Mouse (Mus musculus) MEL (cell line): Measurements from ENCODE around the gene Gpr146. TPM values are rescaled to one million over a fixed set of nuclear protein-coding genes. Genes with fewer than 3 reads are reported as not detected.

ENCODE experiments used
- DNase-seq: peaks from one replicate; pipeline ENCODE4 v3.0.0; 2011; ENCODE audit warnings: low read depth, low spot score
- H3K27ac ChIP-seq: 2 replicates; pipeline ENCODE4 v1.5.1; 2012; ENCODE audit warnings: low read depth, mild to moderate bottlenecking, control low read depth, low read length, moderate library complexity; ENCODE audit not compliant: control insufficient read depth
- H3K27me3 ChIP-seq, 2 experiments: fragments of 150-350 bp in 1 of 2; sonication (generic) in 1 of 2; 2 replicates each; pipeline ENCODE4 v1.6.1; 2012; ENCODE audit warnings: low read length in 2 of 2, mild to moderate bottlenecking in 2 of 2, improper control_type of control experiment in 1 of 2, moderate library complexity in 1 of 2; ENCODE audit not compliant: insufficient read depth in 2 of 2, control insufficient read depth in 1 of 2
- H3K36me3 ChIP-seq, 2 experiments: 2 replicates each; pipeline ENCODE4 v1.6.1; 2012 to 2014; ENCODE audit warnings: low read length in 2 of 2, improper control_type of control experiment in 1 of 2, inconsistent platforms in 1 of 2, mild to moderate bottlenecking in 1 of 2; ENCODE audit not compliant: insufficient read depth in 2 of 2, control insufficient read depth in 1 of 2
- H3K4me1 ChIP-seq, 2 experiments: fragments of 150-350 bp in 1 of 2; sonication (generic) in 1 of 2; 2 replicates each; pipeline ENCODE4 v1.6.1; 2012; ENCODE audit warnings: low read length in 2 of 2, improper control_type of control experiment in 1 of 2, mild to moderate bottlenecking in 1 of 2; ENCODE audit not compliant: insufficient read depth in 2 of 2, control insufficient read depth in 1 of 2
- H3K4me3 ChIP-seq, 2 experiments: fragments of 150-350 bp in 1 of 2; sonication (generic) in 1 of 2; 2 replicates each; pipeline ENCODE4 v1.5.1; 2012; ENCODE audit warnings: low read depth in 2 of 2, low read length in 2 of 2, mild to moderate bottlenecking in 2 of 2, moderate library complexity in 2 of 2, control low read depth in 1 of 2, improper control_type of control experiment in 1 of 2; ENCODE audit not compliant: control insufficient read depth in 1 of 2, insufficient read depth in 1 of 2
- H3K79me2 ChIP-seq: 2 replicates; pipeline ENCODE4 v1.6.1; 2012; ENCODE audit warnings: mild to moderate bottlenecking, low read length, moderate library complexity; ENCODE audit not compliant: control insufficient read depth, poor library complexity, insufficient read depth
- H3K9ac ChIP-seq: 2 replicates; pipeline ENCODE4 v1.6.1; 2012; ENCODE audit warnings: low read depth, mild to moderate bottlenecking, control low read depth, low read length, moderate library complexity; ENCODE audit not compliant: control insufficient read depth, poor library complexity, severe bottlenecking
- H3K9me3 ChIP-seq: fragments of 150-350 bp; sonication (generic); replicated peaks from 2 replicates; pipeline ENCODE4 v1.6.1; 2012; ENCODE audit warnings: mild to moderate bottlenecking, low read length, improper control_type of control experiment, moderate library complexity; ENCODE audit not compliant: insufficient read depth
- CHD1 ChIP-seq: IDR thresholded peaks from 2 replicates; pipeline ENCODE4 v1.6.1; 2012; ENCODE audit warnings: low read depth, mild to moderate bottlenecking, inconsistent platforms, low read length, improper control_type of control experiment
- ETS1 ChIP-seq: IDR thresholded peaks from 2 replicates; pipeline ENCODE4 v1.6.1; 2012; ENCODE audit warnings: low read depth, mild to moderate bottlenecking, inconsistent platforms, low read length, improper control_type of control experiment, moderate library complexity
- MAFK ChIP-seq: IDR thresholded peaks from 2 replicates; pipeline ENCODE4 v1.6.1; 2011; ENCODE audit warnings: low read depth, mild to moderate bottlenecking, low read length, improper control_type of control experiment, borderline replicate concordance
- MAX ChIP-seq: IDR thresholded peaks from 2 replicates; pipeline ENCODE4 v1.6.1; 2011; ENCODE audit warnings: low read length, improper control_type of control experiment
- MAZ ChIP-seq: IDR thresholded peaks from 2 replicates; pipeline ENCODE4 v1.6.1; 2012; ENCODE audit warnings: low read depth, mild to moderate bottlenecking, inconsistent platforms, low read length, improper control_type of control experiment
- MYB ChIP-seq: IDR thresholded peaks from 2 replicates; pipeline ENCODE4 v1.6.1; 2011; ENCODE audit warnings: mild to moderate bottlenecking, low read depth, low read length, improper control_type of control experiment
- NRF1 ChIP-seq: IDR thresholded peaks from 2 replicates; pipeline ENCODE4 v1.6.1; 2014; ENCODE audit warnings: low read depth, mild to moderate bottlenecking, inconsistent platforms, low read length, improper control_type of control experiment, moderate library complexity; ENCODE audit not compliant: poor library complexity, insufficient read depth, severe bottlenecking
- POLR2A ChIP-seq, 2 experiments: IDR thresholded peaks; 2 replicates each; pipeline ENCODE4 v1.6.1; 2011 to 2012; ENCODE audit warnings: low read length in 2 of 2, mild to moderate bottlenecking in 2 of 2, control low read depth in 1 of 2, improper control_type of control experiment in 1 of 2, low read depth in 1 of 2, moderate library complexity in 1 of 2; ENCODE audit not compliant: control insufficient read depth in 1 of 2, insufficient read depth in 1 of 2, poor library complexity in 1 of 2
- RAD21 ChIP-seq: IDR thresholded peaks from 2 replicates; pipeline ENCODE4 v1.6.1; 2011; ENCODE audit warnings: mild to moderate bottlenecking, low read depth, low read length, improper control_type of control experiment
- SIN3A ChIP-seq: IDR thresholded peaks from 2 replicates; pipeline ENCODE4 v1.6.1; 2012; ENCODE audit warnings: low read length, improper control_type of control experiment, inconsistent platforms
- SMC3 ChIP-seq: IDR thresholded peaks from 2 replicates; pipeline ENCODE4 v1.6.1; 2011; ENCODE audit warnings: low read depth, low read length, improper control_type of control experiment
- TCF12 ChIP-seq: IDR thresholded peaks from 2 replicates; pipeline ENCODE4 v1.6.1; 2014; ENCODE audit warnings: low read depth, mild to moderate bottlenecking, inconsistent platforms, low read length, improper control_type of control experiment, moderate library complexity
- USF2 ChIP-seq, 2 experiments: IDR thresholded peaks; 2 replicates each; pipeline ENCODE4 v1.6.1; 2011 to 2012; ENCODE audit warnings: improper control_type of control experiment in 2 of 2, low read length in 2 of 2, borderline replicate concordance in 1 of 2, inconsistent platforms in 1 of 2, low read depth in 1 of 2, mild to moderate bottlenecking in 1 of 2; ENCODE audit not compliant: insufficient read depth in 1 of 2
- ZKSCAN1 ChIP-seq: IDR thresholded peaks from 2 replicates; pipeline ENCODE4 v1.6.1; 2012; ENCODE audit warnings: low read depth, mild to moderate bottlenecking, inconsistent platforms, low read length, improper control_type of control experiment, moderate library complexity
- ZNF384 ChIP-seq: IDR thresholded peaks from 2 replicates; pipeline ENCODE4 v1.6.1; 2012; ENCODE audit warnings: low read depth, mild to moderate bottlenecking, inconsistent platforms, low read length, improper control_type of control experiment
- polyA plus RNA-seq, 2 experiments: library from polyadenylated mRNA; stranded (reverse) in 1 of 2; unstranded in 1 of 2; fragments of >175 nt in 1 of 2; fragments of >200 nt in 1 of 2; gene quantifications; 2 replicates each; pipeline versions ENCODE4 v1.2.1 to v1.2.4; 2012; ENCODE audit warnings: low replicate concordance in 2 of 2, low read depth in 1 of 2; ENCODE audit not compliant: insufficient read length in 2 of 2, insufficient read depth in 1 of 2, missing spikeins in 1 of 2
- total RNA-seq: library from RNA; depleted of rRNA; stranded (reverse); fragments of 300-350 nt; gene quantifications from 2 replicates; pipeline ENCODE4 v1.2.3, GENCODE M21; 2012

The Gpr146 gene
- total and polyA plus RNA-seq, 3 experiments, result 0.92 to 4.5 TPM; not detected in 1

DNA sequence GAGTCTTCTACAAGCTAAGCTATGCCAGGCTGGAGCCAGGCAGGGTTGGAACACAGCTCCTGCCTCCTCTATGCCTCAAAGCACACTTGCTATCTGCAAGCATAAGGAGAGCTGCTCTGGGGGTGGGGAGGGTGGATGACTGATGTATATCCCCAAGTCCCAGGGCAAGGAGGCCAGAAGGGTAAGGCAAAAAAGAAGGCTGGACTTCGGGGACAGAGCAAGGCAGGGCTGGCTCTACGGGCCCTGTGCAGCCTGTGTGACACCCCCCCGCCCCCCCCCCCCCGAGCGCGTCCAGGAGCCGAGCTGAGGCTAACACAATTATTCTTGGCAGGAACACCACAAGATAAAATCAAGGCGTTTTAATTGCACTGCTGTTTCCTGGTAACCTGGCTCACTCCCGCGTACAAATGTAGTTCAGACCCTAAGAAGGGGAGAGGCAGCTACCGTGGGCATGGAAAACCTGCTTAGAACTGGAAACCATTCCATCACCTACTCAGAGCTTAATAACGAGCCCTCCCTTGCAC lies 52.4 kb downstream of the Gpr146 start:
- no peak overlapping the region for H3K27ac ChIP-seq
- H3K27me3 ChIP-seq, result no peaks in the 10 kb centered on the region
- peak; percentile 36 for DNase-seq
- H3K79me2 ChIP-seq, result no peaks in the 10 kb centered on the region
- H3K9me3 ChIP-seq, result no peaks in the 10 kb centered on the region
- peaks cover 0 to 5% of the 10 kb centered on the region in 2 experiments; a peak in 1 of 4 replicates for H3K36me3 ChIP-seq
- no peak overlapping the region for H3K9ac ChIP-seq
- peaks cover 8 to 12% of the 10 kb centered on the region in 2 experiments for H3K4me1 ChIP-seq
- no peak overlapping the region for H3K4me3 ChIP-seq
- 0 out of 2 replicates have a peak, but pooled peaks have one; percentile 20 for TF ChIP-seq MAZ
- no peak for TF ChIP-seq ETS1
- TF ChIP-seq, all 39 proteins: peak for 1

GRCm38 (mm10) chr5:139432333-139432732 lies 54.8 kb downstream of the Gpr146 start:
- no peak overlapping the region for H3K9ac ChIP-seq
- no peaks in the 10 kb centered on the region for H3K79me2 ChIP-seq
- no peak for TF ChIP-seq RAD21
- no peak for TF ChIP-seq USF2 (IDR thresholded peaks at IDR 0.05; ENCODE audit: borderline replicate concordance in 1 of 2, insufficient read depth in 1 of 2, low read depth in 1 of 2, low read length in 2 of 2)
- TF ChIP-seq MAFK, result no peak
- TF ChIP-seq MYB, result no peak
- no peak for TF ChIP-seq NRF1
- TF ChIP-seq CHD1, result no peak
- TF ChIP-seq MAX, result no peak
- TF ChIP-seq MAZ, result no peak
- TF ChIP-seq SMC3, result no peak
- no peak for TF ChIP-seq ZKSCAN1
- no peak for DNase-seq
- H3K27me3 ChIP-seq, result no peaks in the 10 kb centered on the region
- no peak overlapping the region for H3K27ac ChIP-seq
- H3K36me3 ChIP-seq, result peaks cover 1 to 5% of the 10 kb centered on the region in 2 experiments; a peak in 1 of 4 replicates
- H3K9me3 ChIP-seq, result no peaks in the 10 kb centered on the region
- no peak overlapping the region for H3K4me3 ChIP-seq
- H3K4me1 ChIP-seq, result peaks cover 8 to 12% of the 10 kb centered on the region in 2 experiments

DNA sequence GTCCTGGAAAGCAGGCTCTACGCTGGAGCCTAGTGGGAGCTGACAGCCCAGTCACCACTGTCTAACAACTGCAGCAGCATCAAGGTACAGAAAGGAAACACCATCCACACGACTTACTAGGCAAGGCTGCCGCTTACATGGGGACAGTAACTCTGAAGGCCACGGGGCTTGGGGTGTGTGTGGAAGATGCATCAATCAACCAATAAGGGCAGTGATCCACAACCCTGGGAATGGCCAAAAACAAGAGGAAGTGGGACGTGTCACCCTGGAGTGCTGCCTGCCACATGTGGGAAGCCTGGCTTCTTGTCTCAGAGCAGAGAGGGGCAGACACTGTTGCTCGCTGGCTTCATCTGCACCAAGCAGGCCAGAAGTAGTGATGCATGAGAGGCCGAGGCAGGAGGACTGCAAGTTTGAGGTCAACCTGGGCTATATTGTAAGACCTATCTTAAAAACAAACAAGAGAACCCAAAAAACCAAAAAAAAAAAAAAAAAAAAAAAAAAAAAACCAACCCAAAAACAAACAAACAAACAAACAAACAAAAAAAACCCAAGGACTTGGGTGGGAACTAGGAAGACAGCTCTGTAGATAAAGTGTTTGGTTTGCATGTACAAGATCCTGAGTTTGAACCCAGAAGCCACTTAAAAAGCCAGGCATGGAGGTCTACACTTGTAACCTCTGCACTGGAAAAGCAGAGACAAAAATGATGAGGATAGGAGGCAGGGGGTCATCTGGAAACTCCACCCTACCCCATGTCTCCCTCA lies 55.4 kb downstream of the Gpr146 start:
- no peak overlapping the region for H3K9ac ChIP-seq
- no peaks in the 10 kb centered on the region for H3K27me3 ChIP-seq
- H3K79me2 ChIP-seq, result no peaks in the 10 kb centered on the region
- H3K4me1 ChIP-seq, result peaks cover 8 to 12% of the 10 kb centered on the region in 2 experiments
- H3K9me3 ChIP-seq, result no peaks in the 10 kb centered on the region
- no peak for TF ChIP-seq TCF12
- TF ChIP-seq ZNF384, result peak; percentile 56
- no peak for TF ChIP-seq SIN3A
- no peak for TF ChIP-seq POLR2A (IDR thresholded peaks at IDR 0.05; ENCODE audit: control insufficient read depth in 1 of 2, insufficient read depth in 1 of 2, low read depth in 1 of 2, low read length in 2 of 2, poor library complexity in 1 of 2)
- H3K27ac ChIP-seq, result no peak overlapping the region
- no peak for DNase-seq
- peaks cover 4 to 5% of the 10 kb centered on the region in 2 experiments; a peak in 1 of 4 replicates for H3K36me3 ChIP-seq
- no peak overlapping the region for H3K4me3 ChIP-seq
